ENCODE assay signal across 8 mouse cellular contexts in genomic region chr1:74285212-74286010, GRCm38 (mm10). TPM values are rescaled to one million over a fixed set of nuclear protein-coding genes. Genes with fewer than 3 reads are reported as not detected.
A peak's percentile ranks its signal among the peaks of the same experiment; 100 is the strongest.
DNase-seq lines count a peak whose midpoint lies in the region; ATAC-seq lines count a peak whose summit lies in the region.

No protein-coding gene starts in this region.

- no peaks in the 10 kb centered on the region for H3K27me3 ChIP-seq in hindbrain, embryonic 10.5 days (ENCODE audit: insufficient read depth, poor library complexity, severe bottlenecking)
- H3K27me3 ChIP-seq in midbrain, embryonic 12.5 days = no peaks in the 10 kb centered on the region

- peak overlapping the region; percentile 60 for H3K9ac ChIP-seq in midbrain, embryonic 12.5 days (replicated peaks)

- 4% methylated on average over 23 of the region's 23 CpGs for WGBS in hindbrain, embryonic 10.5 days
- 5% methylated on average over 23 of the region's 23 CpGs for WGBS in midbrain, embryonic 12.5 days

- no peaks in the 10 kb centered on the region for H3K9me3 ChIP-seq in hindbrain, embryonic 10.5 days
- H3K9me3 ChIP-seq in midbrain, embryonic 12.5 days = no peaks in the 10 kb centered on the region

- peak overlapping the region; percentile 82 for H3K4me2 ChIP-seq in midbrain, embryonic 12.5 days (replicated peaks)

- no peak for ATAC-seq in cerebellum, adult (ENCODE audit: insufficient number of reproducible peaks, low FRiP score, low TSS enrichment)
- no peak for ATAC-seq in midbrain, embryonic 12.5 days (ENCODE audit: low FRiP score, low read depth)

- peak overlapping the region; percentile 81 for H3K4me3 ChIP-seq in hindbrain, embryonic 10.5 days
- H3K4me3 ChIP-seq in midbrain, embryonic 12.5 days = peak overlapping the region; percentile 79

- peak; percentile 41 for DNase-seq in cerebellum, adult 8-10 months
- peak; percentile 28 for DNase-seq in right cerebral cortex, postnatal 4 days
- DNase-seq in right cerebral cortex, adult 18-20 months = no peak
- DNase-seq in hindbrain, embryonic 10.5 days (ENCODE audit: low spot score) = no peak
- no peak for DNase-seq in ovary, adult 18-20 months (ENCODE audit: low spot score)
- no peak for DNase-seq in urinary bladder, postnatal 10 days (ENCODE audit: low spot score)

- peaks cover 52% of the 10 kb centered on the region for H3K36me3 ChIP-seq in hindbrain, embryonic 10.5 days
- H3K36me3 ChIP-seq in midbrain, embryonic 12.5 days = peaks cover 42% of the 10 kb centered on the region

- H3K4me1 ChIP-seq in hindbrain, embryonic 10.5 days (replicated peaks) = peaks cover 31% of the 10 kb centered on the region
- peaks cover 23% of the 10 kb centered on the region for H3K4me1 ChIP-seq in midbrain, embryonic 12.5 days

- peak overlapping the region; percentile 88 for H3K27ac ChIP-seq in hindbrain, embryonic 10.5 days
- H3K27ac ChIP-seq in midbrain, embryonic 12.5 days (replicated peaks) = no peak overlapping the region

RNA-seq across cellular contexts. Expression of gene Pnkd, which starts 0.7 kb away (rescaled TPM):
- polyA plus RNA-seq in hindbrain, embryonic 10.5 days (2016; fragmentation: Nextera tagmentation; extraction: Ambion mirVana) = 111 and 120 TPM in 2 replicates
- polyA plus RNA-seq in midbrain, embryonic 12.5 days (2016; fragmentation: Nextera tagmentation; extraction: Ambion mirVana) = 75.0 and 85.3 TPM in 2 replicates

RNA-seq across cellular contexts. Expression of gene Aamp, which starts 0.9 kb away (rescaled TPM):
- 238 and 248 TPM in 2 replicates for polyA plus RNA-seq in hindbrain, embryonic 10.5 days (2016; fragmentation: Nextera tagmentation; extraction: Ambion mirVana)
- 176 and 181 TPM in 2 replicates for polyA plus RNA-seq in midbrain, embryonic 12.5 days (2016; fragmentation: Nextera tagmentation; extraction: Ambion mirVana)

RNA-seq across cellular contexts. Expression of gene Gpbar1, which starts 7.1 kb away (rescaled TPM):
- polyA plus RNA-seq in hindbrain, embryonic 10.5 days (2016; fragmentation: Nextera tagmentation; extraction: Ambion mirVana) = 0.15 and 0.24 TPM in 2 replicates
- polyA plus RNA-seq in midbrain, embryonic 12.5 days (2016; fragmentation: Nextera tagmentation; extraction: Ambion mirVana) = not detected in 2 replicates

RNA-seq across cellular contexts. Expression of gene Tmbim1, which starts 20.0 kb away (rescaled TPM):
- polyA plus RNA-seq in hindbrain, embryonic 10.5 days (2016; fragmentation: Nextera tagmentation; extraction: Ambion mirVana) = 11.6 and 12.6 TPM in 2 replicates
- polyA plus RNA-seq in midbrain, embryonic 12.5 days (2016; fragmentation: Nextera tagmentation; extraction: Ambion mirVana) = 6.7 and 9.8 TPM in 2 replicates

RNA-seq across cellular contexts. Expression of gene Arpc2, which starts 49.5 kb away (rescaled TPM):
- 352 and 355 TPM in 2 replicates for polyA plus RNA-seq in hindbrain, embryonic 10.5 days (2016; fragmentation: Nextera tagmentation; extraction: Ambion mirVana)
- 357 and 363 TPM in 2 replicates for polyA plus RNA-seq in midbrain, embryonic 12.5 days (2016; fragmentation: Nextera tagmentation; extraction: Ambion mirVana)

Comparison
In these comparisons a context has a peak if more than half of its experiments do, and no peak if none do; other contexts are left out.
1. DNase-seq: peak in cerebellum, adult 8-10 months (single experiment) and right cerebral cortex, postnatal 4 days (single experiment); none in right cerebral cortex, adult 18-20 months (single experiment), hindbrain, embryonic 10.5 days (single experiment), ovary, adult 18-20 months (single experiment) and urinary bladder, postnatal 10 days (single experiment).